Mouse (Mus musculus): ENCODE results near the gene Tbxas1. TPM values are rescaled to one million over a fixed set of nuclear protein-coding genes. Genes with fewer than 3 reads are reported as not detected.
A peak's percentile ranks its signal among the peaks of the same experiment; 100 is the strongest.

The Tbxas1 gene
- polyA plus RNA-seq, 1 experiment from 2014 or later: 1.8 TPM

GRCm38 (mm10) chr6:38928489-38928888, 53.3 kb downstream of the Tbxas1 start:
- no peak overlapping the region for H3K27ac ChIP-seq
- no peak overlapping the region for H3K9ac ChIP-seq
- H3K4me3 ChIP-seq (replicated peaks): no peak overlapping the region
- no peaks in the 10 kb centered on the region for H3K27me3 ChIP-seq
- H3K4me1 ChIP-seq: no peaks in the 10 kb centered on the region
- no peak for ATAC-seq (ENCODE audit: low FRiP score)
- no peaks in the 10 kb centered on the region for H3K36me3 ChIP-seq (replicated peaks)
- H3K9me3 ChIP-seq: no peaks in the 10 kb centered on the region; the same call in 1 of the 2 replicates
- 90% methylated on average over 3 of the region's 3 CpGs for WGBS
- no peak overlapping the region for H3K4me2 ChIP-seq

- H3K9ac ChIP-seq: no peak overlapping the region
- no peaks in the 10 kb centered on the region for H3K27me3 ChIP-seq
- H3K36me3 ChIP-seq (replicated peaks): no peaks in the 10 kb centered on the region
- 85% methylated on average over 2 of the region's 2 CpGs for WGBS
- no peak for ATAC-seq (ENCODE audit: low FRiP score)
- H3K27ac ChIP-seq: no peak overlapping the region
- no peak overlapping the region for H3K4me2 ChIP-seq
- no peaks in the 10 kb centered on the region; the same call in 1 of the 2 replicates for H3K9me3 ChIP-seq
- no peak overlapping the region for H3K4me3 ChIP-seq (replicated peaks)
- no peaks in the 10 kb centered on the region for H3K4me1 ChIP-seq
Observed at GRCm38 (mm10) chr6:38936009-38936408, 60.8 kb downstream of the Tbxas1 start.

GRCm38 (mm10) chr6:38938421-38938820, 63.2 kb downstream of the Tbxas1 start:
- H3K27ac ChIP-seq: no peak overlapping the region
- ATAC-seq (ENCODE audit: low FRiP score): no peak
- H3K9ac ChIP-seq: no peak overlapping the region
- no peaks in the 10 kb centered on the region for H3K4me1 ChIP-seq
- H3K36me3 ChIP-seq (replicated peaks): no peaks in the 10 kb centered on the region
- WGBS: 84% methylated on average over 6 of the region's 6 CpGs
- no peak overlapping the region for H3K4me3 ChIP-seq (replicated peaks)
- H3K27me3 ChIP-seq: no peaks in the 10 kb centered on the region
- H3K4me2 ChIP-seq: no peak overlapping the region
- H3K9me3 ChIP-seq: no peaks in the 10 kb centered on the region

GRCm38 (mm10) chr6:38939096-38939495, 63.9 kb downstream of the Tbxas1 start:
- H3K9me3 ChIP-seq: no peaks in the 10 kb centered on the region
- no peak overlapping the region for H3K9ac ChIP-seq
- no peaks in the 10 kb centered on the region for H3K27me3 ChIP-seq
- ATAC-seq (ENCODE audit: low FRiP score): no peak
- H3K27ac ChIP-seq: no peak overlapping the region
- H3K4me3 ChIP-seq (replicated peaks): no peak overlapping the region
- no peak overlapping the region for H3K4me2 ChIP-seq
- WGBS: 81% methylated on average over 4 of the region's 4 CpGs
- H3K36me3 ChIP-seq (replicated peaks): no peaks in the 10 kb centered on the region
- H3K4me1 ChIP-seq: no peaks in the 10 kb centered on the region

GRCm38 (mm10) chr6:38941016-38941415, 65.8 kb downstream of the Tbxas1 start:
- Histone ChIP-seq H3K4me1 (peaks cover 2% of the 10 kb centered on the region; the same call in 1 of the 2 replicates), H3K4me2 (no peak overlapping the region), H3K4me3 (replicated peaks) (no peak overlapping the region), H3K27me3 (no peaks in the 10 kb centered on the region), H3K36me3 (replicated peaks) (no peaks in the 10 kb centered on the region), H3K9ac (no peak overlapping the region), H3K9me3 (no peaks in the 10 kb centered on the region), H3K27ac (no peak overlapping the region)
- 100% methylated on average over 1 of the region's 1 CpGs for WGBS
- no peak for ATAC-seq (ENCODE audit: low FRiP score)

- no peaks in the 10 kb centered on the region for H3K36me3 ChIP-seq (replicated peaks)
- no peaks in the 10 kb centered on the region for H3K9me3 ChIP-seq
- H3K27ac ChIP-seq: no peak overlapping the region
- peaks cover 2% of the 10 kb centered on the region; the same call in 1 of the 2 replicates for H3K4me1 ChIP-seq
- H3K4me2 ChIP-seq: no peak overlapping the region
- 98% methylated on average over 3 of the region's 3 CpGs for WGBS
- H3K27me3 ChIP-seq: no peaks in the 10 kb centered on the region
- no peak for ATAC-seq (ENCODE audit: low FRiP score)
- H3K9ac ChIP-seq: no peak overlapping the region
- H3K4me3 ChIP-seq (replicated peaks): no peak overlapping the region
Observed at GRCm38 (mm10) chr6:38942771-38943170, 67.6 kb downstream of the Tbxas1 start.

GRCm38 (mm10) chr6:38944392-38944791, 69.2 kb downstream of the Tbxas1 start:
- Histone ChIP-seq H3K4me3 (replicated peaks) (no peak overlapping the region), H3K27ac (no peak overlapping the region), H3K4me2 (no peak overlapping the region), H3K27me3 (no peaks in the 10 kb centered on the region), H3K4me1 (peaks cover 2% of the 10 kb centered on the region; the same call in 1 of the 2 replicates), H3K36me3 (replicated peaks) (no peaks in the 10 kb centered on the region), H3K9ac (no peak overlapping the region), H3K9me3 (no peaks in the 10 kb centered on the region)
- ATAC-seq (ENCODE audit: low FRiP score): no peak
- WGBS: 90% methylated on average over 8 of the region's 8 CpGs

GRCm38 (mm10) chr6:38944826-38945225, 69.6 kb downstream of the Tbxas1 start:
- no peak overlapping the region for H3K9ac ChIP-seq
- no peaks in the 10 kb centered on the region for H3K9me3 ChIP-seq
- no peak for ATAC-seq (ENCODE audit: low FRiP score)
- no peak overlapping the region for H3K4me3 ChIP-seq (replicated peaks)
- H3K4me1 ChIP-seq: peaks cover 2% of the 10 kb centered on the region; the same call in 1 of the 2 replicates
- no peaks in the 10 kb centered on the region for H3K27me3 ChIP-seq
- H3K36me3 ChIP-seq (replicated peaks): no peaks in the 10 kb centered on the region
- H3K27ac ChIP-seq: no peak overlapping the region
- no peak overlapping the region for H3K4me2 ChIP-seq
- WGBS: 89% methylated on average over 7 of the region's 7 CpGs

- Histone ChIP-seq H3K36me3 (replicated peaks) (no peaks in the 10 kb centered on the region), H3K4me2 (no peak overlapping the region), H3K27me3 (no peaks in the 10 kb centered on the region), H3K4me1 (peaks cover 2% of the 10 kb centered on the region; the same call in 1 of the 2 replicates), H3K9me3 (no peaks in the 10 kb centered on the region), H3K4me3 (replicated peaks) (no peak overlapping the region), H3K27ac (peak overlapping the region; percentile 26; the same call in 1 of the 2 replicates), H3K9ac (no peak overlapping the region)
- WGBS: 42% methylated on average over 3 of the region's 3 CpGs
- ATAC-seq (ENCODE audit: low FRiP score): peak; percentile 57; the same call in 1 of the 2 replicates
Observed at GRCm38 (mm10) chr6:38945681-38946080, 70.5 kb downstream of the Tbxas1 start.

- no peak for ATAC-seq (ENCODE audit: low FRiP score)
- Histone ChIP-seq H3K27ac (no peak overlapping the region), H3K4me1 (peaks cover 2% of the 10 kb centered on the region; the same call in 1 of the 2 replicates), H3K27me3 (no peaks in the 10 kb centered on the region), H3K4me3 (replicated peaks) (no peak overlapping the region), H3K9ac (no peak overlapping the region), H3K36me3 (replicated peaks) (no peaks in the 10 kb centered on the region), H3K9me3 (no peaks in the 10 kb centered on the region), H3K4me2 (no peak overlapping the region)
- WGBS: 89% methylated on average over 4 of the region's 4 CpGs
Observed at GRCm38 (mm10) chr6:38947282-38947681, 72.1 kb downstream of the Tbxas1 start.

- Histone ChIP-seq H3K36me3 (replicated peaks) (no peaks in the 10 kb centered on the region), H3K4me1 (peaks cover 2% of the 10 kb centered on the region; the same call in 1 of the 2 replicates), H3K27me3 (no peaks in the 10 kb centered on the region), H3K9me3 (no peaks in the 10 kb centered on the region), H3K27ac (no peak overlapping the region), H3K4me2 (no peak overlapping the region), H3K9ac (no peak overlapping the region), H3K4me3 (replicated peaks) (no peak overlapping the region)
- no peak for ATAC-seq (ENCODE audit: low FRiP score)
- 78% methylated on average over 5 of the region's 5 CpGs for WGBS
Observed at GRCm38 (mm10) chr6:38949683-38950161, 74.5 kb downstream of the Tbxas1 start.

GRCm38 (mm10) chr6:38950341-38950740, 75.1 kb downstream of the Tbxas1 start:
- Histone ChIP-seq H3K27me3 (no peaks in the 10 kb centered on the region), H3K4me2 (no peak overlapping the region), H3K9me3 (no peaks in the 10 kb centered on the region), H3K4me1 (peaks cover 2% of the 10 kb centered on the region; the same call in 1 of the 2 replicates), H3K36me3 (replicated peaks) (no peaks in the 10 kb centered on the region), H3K27ac (no peak overlapping the region), H3K4me3 (replicated peaks) (no peak overlapping the region), H3K9ac (no peak overlapping the region)
- ATAC-seq (ENCODE audit: low FRiP score): no peak
- WGBS: 85% methylated on average over 4 of the region's 4 CpGs

GRCm38 (mm10) chr6:38950838-38951237, 75.6 kb downstream of the Tbxas1 start:
- no peaks in the 10 kb centered on the region for H3K9me3 ChIP-seq
- no peak overlapping the region for H3K4me2 ChIP-seq
- H3K9ac ChIP-seq: no peak overlapping the region
- no peaks in the 10 kb centered on the region for H3K4me1 ChIP-seq
- no peak overlapping the region for H3K4me3 ChIP-seq (replicated peaks)
- no peak overlapping the region for H3K27ac ChIP-seq
- ATAC-seq (ENCODE audit: low FRiP score): no peak
- no peaks in the 10 kb centered on the region for H3K36me3 ChIP-seq (replicated peaks)
- no peaks in the 10 kb centered on the region for H3K27me3 ChIP-seq
- 59% methylated on average over 3 of the region's 3 CpGs for WGBS
